Mouse (Mus musculus) spleen, adult 2 months (tissue): Measurements from ENCODE around the gene Prtn3. TPM values are rescaled to one million over a fixed set of nuclear protein-coding genes. Genes with fewer than 3 reads are reported as not detected.

Experiments used
- DNase-seq, 2 experiments: peaks; one replicate each; pipeline versions ENCODE4 v3.0.0 to v3.0.0-alpha.2; 2012 to 2021; ENCODE audit warnings: low spot score in 2 of 2, low read depth in 1 of 2
- H3K27ac ChIP-seq: fragments of 200-500 bp; 2 replicates; pipeline ENCODE4 v1.5.1; 2012; ENCODE audit warnings: low read length, inconsistent platforms; ENCODE audit not compliant: insufficient read depth
- H3K27me3 ChIP-seq: fragments of 200-500 bp; 2 replicates; pipeline ENCODE4 v1.6.1; 2012; ENCODE audit warnings: mild to moderate bottlenecking, moderate library complexity, low read length, inconsistent platforms; ENCODE audit not compliant: control insufficient read depth, insufficient read depth
- H3K36me3 ChIP-seq: fragments of 200-500 bp; 2 replicates; pipeline ENCODE4 v1.6.1; 2012; ENCODE audit warnings: mild to moderate bottlenecking, low read length, inconsistent platforms; ENCODE audit not compliant: control insufficient read depth, insufficient read depth
- H3K4me1 ChIP-seq: fragments of 200-500 bp; 2 replicates; pipeline ENCODE4 v1.6.1; 2011; ENCODE audit warnings: inconsistent platforms; ENCODE audit not compliant: control insufficient read depth, insufficient read depth, insufficient read length
- H3K4me3 ChIP-seq: fragments of 200-500 bp; 2 replicates; pipeline ENCODE4 v1.5.1; 2011; ENCODE audit warnings: mild to moderate bottlenecking, inconsistent platforms; ENCODE audit not compliant: insufficient read depth, insufficient read length; ENCODE audit errors: extremely low read depth
- CTCF ChIP-seq: fragments of 200-500 bp; IDR thresholded peaks from 2 replicates; pipeline ENCODE4 v1.5.1; 2011; ENCODE audit warnings: mild to moderate bottlenecking, inconsistent platforms; ENCODE audit not compliant: insufficient read depth, insufficient read length, insufficient replicate concordance; ENCODE audit errors: extremely low read depth
- POLR2A ChIP-seq: fragments of 200-500 bp; IDR thresholded peaks from 2 replicates; pipeline ENCODE4 v1.6.1; 2011; ENCODE audit warnings: low read depth, low read length, inconsistent platforms
- WGBS: fragments of 180-500 bp; shearing (Covaris S2); methylation state at CpG from one replicate; pipeline ENCODE4 v1.1.7; 2018; 5-methylcytosine and 5-hydroxymethylcytosine counted together
- polyA plus RNA-seq: library from polyadenylated mRNA; depleted of rRNA; stranded (reverse); fragments of >200 nt; gene quantifications from 2 replicates; pipeline ENCODE4 v1.2.3, GENCODE M21; 2012

Prtn3 gene
- polyA plus RNA-seq, 1 experiment, result 25.6 TPM

- no peak for DNase-seq
- H3K36me3 ChIP-seq, result peaks cover 2% of the 10 kb centered on the region; the same call in 1 of the 2 replicates
- H3K4me1 ChIP-seq, result peaks cover 31% of the 10 kb centered on the region
- WGBS, result 75% methylated on average over 3 of the region's 3 CpGs
- peak overlapping the region; percentile 97; the same call in 1 of the 2 replicates for H3K27ac ChIP-seq
- H3K27me3 ChIP-seq, result no peaks in the 10 kb centered on the region
- no peak for TF ChIP-seq CTCF
- TF ChIP-seq POLR2A, result no peak
- no peak overlapping the region for H3K4me3 ChIP-seq
These were observed 22.6 kb upstream of the Prtn3 start for GRCm38 (mm10) chr10:79851653-79852052.

DNA sequence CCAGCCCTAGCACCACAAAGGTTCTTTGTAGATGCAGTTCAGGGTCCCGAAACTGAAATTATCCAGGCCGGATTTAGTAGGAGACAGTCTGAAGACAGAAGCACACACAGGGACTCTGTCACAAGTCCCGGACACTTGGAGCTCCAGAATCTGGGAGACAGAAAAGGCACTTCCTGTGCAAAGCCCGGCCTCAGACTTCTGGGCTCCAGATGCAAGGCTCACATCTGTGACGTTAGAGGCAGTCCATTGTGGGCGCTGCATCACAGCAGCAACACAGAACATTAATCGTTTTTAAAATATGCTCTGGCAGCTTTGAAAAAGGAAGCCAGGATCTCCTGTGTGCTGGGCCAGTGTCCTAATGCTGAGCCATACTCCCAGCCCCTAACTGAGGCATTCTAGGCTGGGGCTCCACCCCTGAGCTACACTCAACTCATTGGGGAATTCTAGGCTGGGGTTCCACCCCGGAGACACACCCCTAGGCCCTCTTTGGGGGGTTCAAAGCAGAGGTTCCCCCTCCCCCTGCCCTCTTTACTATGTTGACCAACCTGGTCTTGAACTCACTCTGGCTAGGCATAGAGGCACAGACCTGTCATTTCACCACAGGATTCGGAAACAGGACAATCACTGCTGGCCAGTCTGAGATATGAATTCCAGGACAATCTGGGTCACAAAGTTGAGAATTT is 22.0 kb upstream of the Prtn3 start:
- peak overlapping the region; percentile 97 for H3K27ac ChIP-seq
- H3K27me3 ChIP-seq, result no peaks in the 10 kb centered on the region
- WGBS, result 37% methylated on average over 9 of the region's 9 CpGs
- H3K4me3 ChIP-seq, result no peak overlapping the region
- H3K36me3 ChIP-seq, result peaks cover 6% of the 10 kb centered on the region; the same call in 1 of the 2 replicates
- peaks cover 37% of the 10 kb centered on the region for H3K4me1 ChIP-seq
- no peak for TF ChIP-seq CTCF
- no peak for TF ChIP-seq POLR2A
- no peak for DNase-seq

- TF ChIP-seq POLR2A, result no peak
- no peak for TF ChIP-seq CTCF
- H3K27ac ChIP-seq, result peak overlapping the region; percentile 97
- peaks cover 6% of the 10 kb centered on the region; the same call in 1 of the 2 replicates for H3K36me3 ChIP-seq
- H3K4me1 ChIP-seq, result peaks cover 43% of the 10 kb centered on the region
- H3K4me3 ChIP-seq, result peak overlapping the region; percentile 58; the same call in 1 of the 2 replicates
- H3K27me3 ChIP-seq, result no peaks in the 10 kb centered on the region
- 43% methylated on average over 8 of the region's 8 CpGs for WGBS
- no peak for DNase-seq
These were observed 21.4 kb upstream of the Prtn3 start for GRCm38 (mm10) chr10:79852827-79853226.

DNA sequence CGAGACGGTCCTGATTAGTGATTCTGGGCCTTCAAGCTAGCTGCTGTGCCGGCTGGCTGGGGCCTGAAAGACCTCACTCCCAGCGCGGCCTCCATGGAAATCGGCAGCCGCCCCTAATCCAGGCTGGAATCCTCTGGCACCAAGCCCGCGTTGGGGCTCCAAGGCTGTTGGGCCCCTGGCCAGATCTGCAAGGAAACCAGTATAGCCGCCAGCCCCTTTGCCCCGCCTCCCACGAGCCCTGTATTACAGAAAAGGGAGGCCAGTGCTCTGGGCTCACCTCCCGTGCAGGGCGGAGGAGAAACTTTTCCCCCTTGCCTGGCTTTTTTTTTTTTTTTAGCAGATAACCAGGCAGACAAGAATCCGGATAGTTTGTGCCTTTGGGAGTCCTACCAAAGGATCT is 20.9 kb upstream of the Prtn3 start:
- 3% methylated on average over 15 of the region's 15 CpGs for WGBS
- H3K27ac ChIP-seq, result peak overlapping the region; percentile 97
- peak overlapping the region; percentile 58 for H3K4me3 ChIP-seq
- TF ChIP-seq CTCF (no peak), POLR2A (no peak)
- no peaks in the 10 kb centered on the region for H3K27me3 ChIP-seq
- H3K36me3 ChIP-seq, result peaks cover 8% of the 10 kb centered on the region; the same call in 1 of the 2 replicates
- peaks cover 47% of the 10 kb centered on the region for H3K4me1 ChIP-seq
- DNase-seq, result peak in 1 of 2 experiments; percentile 65

GRCm38 (mm10) chr10:79853860-79854795 is 20.1 kb upstream of the Prtn3 start, which contains the start of gene Ptbp1:
TSS of gene Ptbp1 (plus strand) at chr10:79854427.
- Histone ChIP-seq H3K27ac (peak within 1 kb of the TSS; percentile 99), H3K4me3 (peak within 1 kb of the TSS; percentile 94), H3K27me3 (no peaks in the 10 kb centered on the region), H3K36me3 (peaks cover 10% of the 10 kb centered on the region), H3K4me1 (peaks cover 47% of the 10 kb centered on the region)
- DNase-seq, result peak; percentile 99 to 100
- no peak for TF ChIP-seq CTCF
- TF ChIP-seq POLR2A, result peak; percentile 89
- WGBS, result under 1% methylated on average over 75 of the region's 75 CpGs

- H3K4me3 ChIP-seq, result peak overlapping the region; percentile 94
- TF ChIP-seq CTCF (no peak), POLR2A (no peak)
- WGBS, result under 1% methylated on average over 83 of the region's 83 CpGs
- H3K27me3 ChIP-seq, result no peaks in the 10 kb centered on the region
- peak; percentile 36 to 74 for DNase-seq
- H3K4me1 ChIP-seq, result peaks cover 43% of the 10 kb centered on the region
- H3K36me3 ChIP-seq, result peaks cover 19% of the 10 kb centered on the region
- peak overlapping the region; percentile 99 for H3K27ac ChIP-seq
These were observed 19.3 kb upstream of the Prtn3 start for GRCm38 (mm10) chr10:79854801-79855541.
